Mouse (Mus musculus): ENCODE data around the gene Dusp6.

DNA sequence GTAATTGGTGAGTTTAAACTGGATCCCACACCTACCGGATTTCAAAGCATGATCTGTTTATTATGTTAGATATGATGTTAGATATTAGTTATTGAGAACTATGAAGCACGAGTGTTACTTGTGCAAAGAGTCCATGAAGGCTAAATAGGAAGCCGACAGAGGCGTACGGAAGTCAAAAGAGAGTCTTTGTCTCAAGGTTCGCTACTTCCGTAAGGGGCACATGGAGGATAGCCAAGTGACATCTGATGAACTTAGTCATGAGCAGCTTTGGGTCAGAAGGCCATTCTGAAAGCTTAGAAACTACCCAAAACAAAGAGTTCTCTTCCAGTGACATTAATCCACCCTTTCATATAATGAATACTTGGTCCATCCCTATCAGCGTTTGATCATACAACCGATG is 27.9 kb upstream of the Dusp6 start:
- TF ChIP-seq CTCF (IDR thresholded peaks at IDR 0.05; ENCODE audit: control insufficient read depth, insufficient read depth, insufficient replicate concordance, low read depth, low read length), result no peak
- TF ChIP-seq POLR2A (IDR thresholded peaks at IDR 0.05; ENCODE audit: control insufficient read depth, low read depth, low read length), result no peak
